Mouse (Mus musculus): Measurements from ENCODE around the gene Birc6. TPM values are rescaled to one million over a fixed set of nuclear protein-coding genes. Genes with fewer than 3 reads are reported as not detected.

Birc6 gene
- 74.6 and 85.3 TPM in 2 replicates for polyA plus RNA-seq (2015; fragmentation: Nextera tagmentation; extraction: Ambion mirVana)

GRCm38 (mm10) chr17:74527729-74528607 lies at the start of gene Birc6:
TSS of gene Birc6 (plus strand) at chr17:74528295.
- WGBS, result under 1% methylated on average over 71 of the region's 71 CpGs
- Histone ChIP-seq H3K4me2 (peak within 1 kb of the TSS; percentile 67), H3K4me3 (peak within 1 kb of the TSS; percentile 99), H3K27ac (replicated peaks) (peak within 1 kb of the TSS; percentile 98), H3K4me1 (replicated peaks) (peaks cover 24% of the 10 kb centered on the region), H3K36me3 (no peaks in the 10 kb centered on the region), H3K9me3 (no peaks in the 10 kb centered on the region), H3K27me3 (no peaks in the 10 kb centered on the region), H3K9ac (peak within 1 kb of the TSS; percentile 99)
- ATAC-seq (ENCODE audit: low FRiP score, low read depth), result peak; percentile 98

GRCm38 (mm10) chr17:74480361-74481069 lies 47.6 kb upstream of the Birc6 start:
- Histone ChIP-seq H3K36me3 (no peaks in the 10 kb centered on the region), H3K9me3 (no peaks in the 10 kb centered on the region), H3K4me2 (no peak overlapping the region), H3K27ac (replicated peaks) (no peak overlapping the region), H3K9ac (no peak overlapping the region), H3K4me3 (no peak overlapping the region), H3K4me1 (replicated peaks) (no peaks in the 10 kb centered on the region), H3K27me3 (no peaks in the 10 kb centered on the region)
- 88% methylated on average over 14 of the region's 14 CpGs for WGBS
- ATAC-seq (ENCODE audit: low FRiP score, low read depth), result no peak

- Histone ChIP-seq H3K9ac (peak within 1 kb of the TSS; percentile 90), H3K9me3 (no peaks in the 10 kb centered on the region), H3K36me3 (peaks cover 19% of the 10 kb centered on the region), H3K4me3 (peak within 1 kb of the TSS; percentile 99), H3K4me2 (peak within 1 kb of the TSS; percentile 72), H3K4me1 (replicated peaks) (peaks cover 16% of the 10 kb centered on the region), H3K27me3 (no peaks in the 10 kb centered on the region), H3K27ac (replicated peaks) (peak within 1 kb of the TSS; percentile 84)
- ATAC-seq (ENCODE audit: low FRiP score, low read depth), result peak; percentile 100
- 5% methylated on average over 58 of the region's 58 CpGs for whole genome bisulfite sequencing
These were observed 38.8 kb upstream of the Birc6 start, which contains the start of gene Yipf4 for GRCm38 (mm10) chr17:74489024-74489900. TSS of gene Yipf4 (plus strand) at chr17:74489493.

GRCm38 (mm10) chr17:74489901-74490220 lies 38.2 kb upstream of the Birc6 start:
- no peak for ATAC-seq (ENCODE audit: low FRiP score, low read depth)
- under 1% methylated on average over 12 of the region's 12 CpGs for WGBS
- H3K27me3 ChIP-seq, result no peaks in the 10 kb centered on the region

GRCm38 (mm10) chr17:74491565-74491964 lies 36.5 kb upstream of the Birc6 start:
- H3K36me3 ChIP-seq, result peaks cover 36% of the 10 kb centered on the region
- H3K4me2 ChIP-seq, result no peak overlapping the region
- peaks cover 16% of the 10 kb centered on the region for H3K4me1 ChIP-seq (replicated peaks)
- H3K9me3 ChIP-seq, result no peaks in the 10 kb centered on the region
- H3K9ac ChIP-seq, result no peak overlapping the region
- WGBS, result 95% methylated on average over 3 of the region's 3 CpGs
- ATAC-seq (ENCODE audit: low FRiP score, low read depth), result no peak
- no peak overlapping the region for H3K4me3 ChIP-seq
- H3K27ac ChIP-seq (replicated peaks), result no peak overlapping the region
- no peaks in the 10 kb centered on the region for H3K27me3 ChIP-seq

More at GRCm38 (mm10) chr17:74489901-74490220, 38.2 kb upstream of the Birc6 start:
- Histone ChIP-seq H3K4me2 (peak overlapping the region; percentile 72), H3K27ac (replicated peaks) (peak overlapping the region; percentile 84), H3K36me3 (peaks cover 25% of the 10 kb centered on the region), H3K4me3 (peak overlapping the region; percentile 99), H3K4me1 (replicated peaks) (peaks cover 16% of the 10 kb centered on the region), H3K9ac (peak overlapping the region; percentile 90), H3K9me3 (no peaks in the 10 kb centered on the region)

- Histone ChIP-seq H3K27me3 (no peaks in the 10 kb centered on the region), H3K27ac (replicated peaks) (no peak overlapping the region), H3K9me3 (no peaks in the 10 kb centered on the region), H3K36me3 (peaks cover 41% of the 10 kb centered on the region), H3K4me2 (no peak overlapping the region), H3K4me1 (replicated peaks) (no peaks in the 10 kb centered on the region), H3K4me3 (no peak overlapping the region), H3K9ac (no peak overlapping the region)
- 94% methylated on average over 4 of the region's 4 CpGs for WGBS
- no peak for ATAC-seq (ENCODE audit: low FRiP score, low read depth)
These were observed 27.9 kb upstream of the Birc6 start for GRCm38 (mm10) chr17:74500204-74500603.

- H3K36me3 ChIP-seq, result peaks cover 34% of the 10 kb centered on the region
- no peak overlapping the region for H3K9ac ChIP-seq
- no peak overlapping the region for H3K4me2 ChIP-seq
- no peak for ATAC-seq (ENCODE audit: low FRiP score, low read depth)
- H3K9me3 ChIP-seq, result no peaks in the 10 kb centered on the region
- H3K27ac ChIP-seq (replicated peaks), result no peak overlapping the region
- H3K27me3 ChIP-seq, result no peaks in the 10 kb centered on the region
- no peak overlapping the region for H3K4me3 ChIP-seq
- H3K4me1 ChIP-seq (replicated peaks), result no peaks in the 10 kb centered on the region
These were observed 27.0 kb upstream of the Birc6 start for GRCm38 (mm10) chr17:74501085-74501484.

- Histone ChIP-seq H3K36me3 (no peaks in the 10 kb centered on the region), H3K4me3 (no peak overlapping the region), H3K27ac (replicated peaks) (no peak overlapping the region), H3K4me1 (replicated peaks) (no peaks in the 10 kb centered on the region), H3K27me3 (no peaks in the 10 kb centered on the region), H3K4me2 (no peak overlapping the region), H3K9ac (no peak overlapping the region), H3K9me3 (no peaks in the 10 kb centered on the region)
- 80% methylated on average over 2 of the region's 2 CpGs for WGBS
- ATAC-seq (ENCODE audit: low FRiP score, low read depth), result no peak
These were observed 20.2 kb upstream of the Birc6 start for GRCm38 (mm10) chr17:74507934-74508333.

GRCm38 (mm10) chr17:74508600-74508999 lies 19.5 kb upstream of the Birc6 start:
- no peak overlapping the region for H3K27ac ChIP-seq (replicated peaks)
- 99% methylated on average over 3 of the region's 3 CpGs for WGBS
- H3K9ac ChIP-seq, result no peak overlapping the region
- H3K4me1 ChIP-seq (replicated peaks), result no peaks in the 10 kb centered on the region
- H3K4me3 ChIP-seq, result no peak overlapping the region
- H3K36me3 ChIP-seq, result no peaks in the 10 kb centered on the region
- no peaks in the 10 kb centered on the region for H3K27me3 ChIP-seq
- no peaks in the 10 kb centered on the region for H3K9me3 ChIP-seq
- no peak overlapping the region for H3K4me2 ChIP-seq
- no peak for ATAC-seq (ENCODE audit: low FRiP score, low read depth)

- Histone ChIP-seq H3K4me3 (no peak overlapping the region), H3K9me3 (no peaks in the 10 kb centered on the region), H3K4me2 (no peak overlapping the region), H3K36me3 (no peaks in the 10 kb centered on the region), H3K4me1 (replicated peaks) (no peaks in the 10 kb centered on the region), H3K9ac (no peak overlapping the region), H3K27me3 (no peaks in the 10 kb centered on the region), H3K27ac (replicated peaks) (no peak overlapping the region)
- 77% methylated on average over 2 of the region's 2 CpGs for WGBS
- no peak for ATAC-seq (ENCODE audit: low FRiP score, low read depth)
These were observed 15.8 kb upstream of the Birc6 start for GRCm38 (mm10) chr17:74512308-74512707.

GRCm38 (mm10) chr17:74522797-74523723 lies 5.0 kb upstream of the Birc6 start:
- no peak overlapping the region for H3K9ac ChIP-seq
- no peak overlapping the region for H3K4me2 ChIP-seq
- no peaks in the 10 kb centered on the region for H3K27me3 ChIP-seq
- no peak for ATAC-seq (ENCODE audit: low FRiP score, low read depth)
- WGBS, result 86% methylated on average over 8 of the region's 8 CpGs
- H3K36me3 ChIP-seq, result no peaks in the 10 kb centered on the region
- H3K27ac ChIP-seq (replicated peaks), result no peak overlapping the region
- peaks cover 9% of the 10 kb centered on the region for H3K4me1 ChIP-seq (replicated peaks)
- H3K4me3 ChIP-seq, result no peak overlapping the region
- H3K9me3 ChIP-seq, result no peaks in the 10 kb centered on the region
